Mouse (Mus musculus): ENCODE results near the gene Kdelr2.

DNA sequence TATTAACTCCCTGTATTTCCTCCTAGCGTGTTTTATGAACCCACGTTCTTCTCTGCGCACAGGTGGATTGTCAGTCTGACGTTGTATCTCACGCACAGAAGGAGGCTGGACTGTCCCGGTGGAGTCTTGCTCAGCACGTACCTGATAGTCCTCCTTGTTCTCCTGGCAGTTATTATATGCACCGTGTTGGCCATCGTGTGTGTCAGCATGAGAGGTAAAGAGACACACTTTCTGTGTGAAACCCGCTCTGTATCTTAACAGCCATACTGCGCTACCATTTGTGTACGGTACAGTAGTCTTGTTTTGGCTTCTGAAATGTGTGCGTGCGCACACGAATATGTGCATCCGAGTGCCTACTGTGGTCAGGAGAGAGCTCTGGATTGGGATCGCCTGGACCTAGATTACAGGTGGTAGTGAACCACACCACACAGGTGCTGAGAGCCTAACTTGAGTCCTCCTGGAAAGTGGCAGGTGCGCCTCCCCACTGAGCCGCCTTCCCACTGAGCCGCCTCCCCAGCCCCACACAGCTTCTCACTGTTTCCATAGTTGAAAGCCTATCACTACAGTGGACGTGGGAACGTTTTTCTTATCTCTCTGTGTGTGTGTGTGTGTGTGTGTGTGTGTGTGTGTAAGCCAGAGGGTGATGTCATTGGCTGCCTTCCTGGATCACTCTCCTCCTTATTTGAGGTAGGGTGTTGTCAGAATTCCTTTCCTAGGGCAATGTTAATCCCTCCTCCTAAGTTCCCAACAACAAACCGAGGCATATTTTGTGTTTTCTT is 63.4 kb downstream of the Kdelr2 start:
- no peak for TF ChIP-seq CTCF (IDR thresholded peaks at IDR 0.05; ENCODE audit: extremely low read depth, insufficient read length, insufficient replicate concordance, low read depth, low read length)
- TF ChIP-seq POLR2A (IDR thresholded peaks at IDR 0.05; ENCODE audit: low read depth, low read length) = no peak
